Mouse (Mus musculus) small intestine, adult 2 months (tissue): Measurements from ENCODE around the gene Bcor.

Source experiments
- CTCF ChIP-seq: fragments of 200-500 bp; IDR thresholded peaks from 2 replicates; pipeline ENCODE4 v1.5.1; 2012; ENCODE audit warnings: low read depth, mild to moderate bottlenecking, control low read depth, inconsistent platforms, low read length, moderate library complexity, mixed read lengths; ENCODE audit not compliant: insufficient replicate concordance, insufficient read length; ENCODE audit errors: extremely low read depth
- POLR2A ChIP-seq: fragments of 200-500 bp; IDR thresholded peaks from 2 replicates; pipeline ENCODE4 v1.6.1; 2012; ENCODE audit warnings: low read depth, mild to moderate bottlenecking, control low read depth, inconsistent platforms, low read length, moderate library complexity

GRCm38 (mm10) chrX:11996489-11996888 is 163.7 kb downstream of the Bcor start:
- TF ChIP-seq CTCF = no peak
- no peak for TF ChIP-seq POLR2A
